Mouse (Mus musculus) spleen, embryonic (tissue): ENCODE measurements around the gene Abcc10.

Experiments used
- CTCF ChIA-PET: fragments of 350-600 bp; sonication (Branson Sonifier 250); formaldehyde crosslinking; loops from one replicate; lab custom pipeline; 2022; lab: Charles Lee

The Abcc10 gene

GRCm38 (mm10) chr17:46287678-46288095 is 40.5 kb downstream of the Abcc10 start:
- CTCF ChIA-PET: no interaction called here

DNA sequence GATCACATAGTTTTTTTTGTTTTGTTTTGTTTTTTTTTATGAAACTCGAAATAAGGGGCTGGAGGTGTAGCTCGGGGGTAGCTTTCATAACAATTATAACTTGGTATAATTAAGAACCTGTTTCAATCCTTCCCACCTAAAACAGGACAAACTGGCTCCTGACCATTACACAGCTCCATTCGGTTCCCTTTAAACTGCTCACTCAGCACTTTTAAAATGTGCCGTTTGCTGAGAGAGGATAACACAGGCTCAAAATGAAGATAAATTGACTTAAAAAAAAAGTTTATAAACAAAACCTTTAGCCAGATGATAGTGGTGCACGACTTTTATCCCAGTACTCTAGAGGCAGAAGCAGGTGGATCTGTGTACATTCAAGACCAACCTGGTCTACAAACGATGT is 42.7 kb downstream of the Abcc10 start:
- CTCF ChIA-PET: no interaction called here

DNA sequence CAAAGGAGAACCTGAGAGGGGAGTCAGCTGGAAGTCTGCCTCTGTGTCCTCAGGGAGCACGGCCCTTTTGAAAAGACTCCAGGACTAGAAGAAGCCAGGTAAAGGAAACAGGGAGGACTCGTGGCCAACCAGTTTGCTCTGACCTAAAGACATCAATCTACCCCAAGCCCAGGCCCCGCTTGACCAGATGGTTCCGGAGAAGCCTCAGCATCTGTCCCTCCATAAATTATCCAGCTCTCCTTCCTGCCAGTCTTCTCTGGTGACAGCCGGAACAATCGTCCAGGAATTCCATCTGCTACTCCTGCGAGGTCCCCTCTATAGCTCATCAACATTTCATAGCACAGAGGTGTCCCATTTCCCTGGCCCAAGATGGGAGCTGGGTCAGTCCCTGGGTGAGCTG is 43.5 kb downstream of the Abcc10 start:
- CTCF ChIA-PET: interaction anchor here (1.0 kb wide), 1 partner anchor 912 kb away, joined by 3 read pairs; no protein-coding TSS in a partner anchor

- CTCF ChIA-PET: interaction anchor here (1.0 kb wide), 1 partner anchor 911 kb away, joined by 3 read pairs; no protein-coding TSS in a partner anchor
Observed at GRCm38 (mm10) chr17:46283911-46284310, 44.2 kb downstream of the Abcc10 start.

DNA sequence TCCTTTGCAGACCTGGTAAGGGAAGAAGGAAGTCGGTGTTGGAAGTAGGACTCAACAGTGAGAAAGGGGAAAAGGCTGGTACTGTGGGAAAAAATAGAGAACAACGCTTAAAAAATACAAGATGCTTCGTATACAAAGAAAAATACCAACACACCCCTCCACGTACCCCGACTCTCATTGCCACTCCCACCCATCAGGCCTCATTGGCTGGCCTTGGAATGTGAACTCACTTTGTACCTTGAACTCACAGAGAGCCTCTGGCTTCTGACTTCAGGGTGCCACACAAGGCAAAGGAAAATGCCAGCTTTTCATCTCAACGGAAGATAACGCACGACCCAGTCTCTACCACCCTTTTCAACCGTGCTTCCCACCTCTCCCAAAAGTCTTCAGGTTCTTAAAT is 45.0 kb downstream of the Abcc10 start:
- CTCF ChIA-PET: interaction anchor here (0.6 kb wide), 1 partner anchor 97 kb away, joined by 7 read pairs; no protein-coding TSS in a partner anchor

- CTCF ChIA-PET: interaction anchor here (0.6 kb wide), 2 partner anchors 97 to 153 kb away, joined by 3 to 7 read pairs; no protein-coding TSS in a partner anchor
Observed at GRCm38 (mm10) chr17:46282483-46283123, 45.5 kb downstream of the Abcc10 start, which contains the start of gene Tjap1. Gene Tjap1 (minus strand): TSS chr17:46283026.

DNA sequence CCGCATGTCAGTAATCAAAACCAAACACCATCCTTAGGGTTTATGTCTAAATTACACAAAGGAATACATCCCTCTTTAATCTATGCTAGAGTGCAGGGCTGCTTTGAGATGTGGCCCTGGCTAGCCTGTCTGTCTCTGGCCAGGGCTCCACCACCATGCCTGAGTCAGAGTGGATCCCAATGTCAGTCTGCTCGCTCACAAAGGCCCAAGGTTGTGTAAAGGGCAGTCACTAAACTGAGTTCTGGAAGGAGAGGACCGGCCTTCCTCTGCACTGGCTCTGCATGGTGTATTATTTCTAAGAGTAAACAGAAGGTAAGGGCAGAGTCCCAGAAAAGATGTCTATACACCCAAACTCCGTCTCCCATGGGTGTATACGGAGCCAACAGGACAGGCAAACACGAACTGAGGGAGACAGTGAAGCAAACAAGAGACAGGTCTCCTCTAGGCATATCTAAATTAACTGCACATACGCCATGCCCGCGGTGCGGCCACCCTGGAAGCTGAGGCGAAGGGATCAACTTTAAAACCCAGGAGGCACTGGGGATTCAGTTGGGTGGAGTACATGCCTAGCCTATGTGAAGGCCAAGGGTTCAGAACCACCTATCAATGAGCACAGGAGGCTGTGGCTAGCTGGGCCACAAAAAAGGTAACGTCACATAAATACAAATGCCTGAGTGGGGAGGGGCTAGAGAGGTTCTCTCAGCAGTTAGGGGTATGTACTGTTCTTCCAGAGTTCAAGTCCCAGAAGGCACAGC is 50.0 kb downstream of the Abcc10 start:
- CTCF ChIA-PET: no interaction called here

- CTCF ChIA-PET: no interaction called here
Observed at GRCm38 (mm10) chr17:46277586-46277985, 50.6 kb downstream of the Abcc10 start.

DNA sequence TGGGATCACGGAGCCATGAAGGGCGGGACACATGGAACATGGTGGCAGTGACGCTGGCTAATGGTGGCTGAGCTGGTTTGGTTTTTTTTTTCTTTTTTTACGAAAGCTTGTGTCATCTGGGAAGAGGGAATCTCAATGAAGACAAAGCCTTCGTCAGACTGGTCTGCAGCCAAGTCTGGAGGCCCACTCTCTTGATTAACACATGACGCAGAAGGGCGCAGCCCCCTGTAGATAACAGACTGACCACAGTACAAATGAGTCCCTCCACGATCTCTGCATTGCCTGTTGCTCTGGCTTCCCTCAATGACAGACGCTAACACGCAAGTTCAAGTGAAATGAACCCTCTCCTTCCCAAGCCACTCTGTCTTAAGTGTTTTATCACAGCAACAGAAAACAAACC is 52.6 kb downstream of the Abcc10 start:
- CTCF ChIA-PET: no interaction called here

- CTCF ChIA-PET: no interaction called here
Observed at GRCm38 (mm10) chr17:46275034-46275433, 53.1 kb downstream of the Abcc10 start.

GRCm38 (mm10) chr17:46274465-46274864 is 53.7 kb downstream of the Abcc10 start:
- CTCF ChIA-PET: no interaction called here

DNA sequence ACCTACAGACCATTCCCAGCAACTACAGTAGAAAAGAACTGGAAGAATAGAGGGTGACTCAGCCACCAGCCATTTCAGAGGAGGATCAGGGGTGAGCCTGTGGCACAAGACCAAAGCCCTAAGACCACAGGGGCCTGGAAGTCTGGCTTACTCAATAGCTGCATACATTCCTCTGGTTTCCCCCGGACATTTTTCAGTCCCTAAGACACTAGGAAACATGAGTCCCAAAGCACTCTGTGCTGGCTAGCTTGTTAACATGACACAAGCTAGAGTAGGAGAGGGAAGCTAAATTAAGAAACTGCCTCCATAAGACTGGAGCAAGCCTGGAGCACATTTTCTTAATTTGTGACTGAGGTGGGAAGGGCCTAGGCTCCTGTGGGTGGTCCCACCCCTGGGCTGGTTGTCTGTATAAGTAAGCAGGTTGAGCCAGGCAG is 54.3 kb downstream of the Abcc10 start:
- CTCF ChIA-PET: no interaction called here

- CTCF ChIA-PET: no interaction called here
Observed at GRCm38 (mm10) chr17:46272675-46273074, 55.5 kb downstream of the Abcc10 start.

GRCm38 (mm10) chr17:46272058-46272457 is 56.1 kb downstream of the Abcc10 start:
- CTCF ChIA-PET: no interaction called here

- CTCF ChIA-PET: no interaction called here
Observed at GRCm38 (mm10) chr17:46269771-46270534, 58.2 kb downstream of the Abcc10 start.

GRCm38 (mm10) chr17:46268026-46268720 is 60.0 kb downstream of the Abcc10 start:
- CTCF ChIA-PET: no interaction called here

- CTCF ChIA-PET: no interaction called here
Observed at GRCm38 (mm10) chr17:46267511-46267910, 60.6 kb downstream of the Abcc10 start.

DNA sequence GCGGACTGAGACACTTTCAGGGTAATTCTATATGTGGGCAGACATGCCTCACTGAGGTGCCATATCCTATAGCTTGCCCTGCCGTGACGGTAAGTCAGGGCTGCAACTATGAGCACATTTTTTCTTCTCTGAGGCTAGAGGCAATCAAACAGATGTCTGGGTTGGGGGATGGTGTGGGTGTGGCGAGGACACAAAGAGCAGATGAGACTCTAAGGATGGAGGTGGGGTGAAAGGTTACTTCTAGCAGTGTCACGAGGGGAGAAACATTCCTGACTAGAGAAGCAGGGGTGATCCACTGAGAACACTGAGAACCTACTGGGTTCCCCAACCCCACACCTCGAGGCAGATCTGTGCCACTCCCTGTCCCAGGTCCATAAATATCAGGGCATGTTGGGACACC is 61.2 kb downstream of the Abcc10 start:
- CTCF ChIA-PET: no interaction called here

- CTCF ChIA-PET: interaction anchor here (0.7 to 0.8 kb wide), 2 partner anchors 14 to 588 kb away, joined by 3 read pairs; no protein-coding TSS in a partner anchor
Observed at GRCm38 (mm10) chr17:46265918-46266618, 62.1 kb downstream of the Abcc10 start.

GRCm38 (mm10) chr17:46265502-46265901 is 62.6 kb downstream of the Abcc10 start:
- CTCF ChIA-PET: interaction anchor here (0.7 to 0.8 kb wide), 2 partner anchors 13 to 588 kb away, joined by 3 read pairs; no protein-coding TSS in a partner anchor
